Mouse (Mus musculus) intestine, embryonic 15.5 days (tissue): ENCODE data around the gene Tmem115. TPM values are rescaled to one million over a fixed set of nuclear protein-coding genes. Genes with fewer than 3 reads are reported as not detected.
A peak's percentile ranks its signal among the peaks of the same experiment; 100 is the strongest.

Experiments used
- ATAC-seq: fragments of 200-750 bp; cut with Nextera tagmentation; 2 replicates; pipeline ENCODE4 v1.8.0; 2017; ENCODE audit warnings: moderate TSS enrichment, moderate library complexity
- H3K27ac ChIP-seq: fragments of 300-500 bp; sonication (generic); 2 replicates; pipeline ENCODE4 v1.5.1; 2015; ENCODE audit warnings: mild to moderate bottlenecking, inconsistent platforms
- H3K27me3 ChIP-seq: fragments of 300-500 bp; sonication (generic); replicated peaks from 2 replicates; pipeline ENCODE4 v1.6.1; 2015; ENCODE audit warnings: inconsistent platforms
- H3K36me3 ChIP-seq: fragments of 300-500 bp; sonication (generic); 2 replicates; pipeline ENCODE4 v1.6.1; 2015; ENCODE audit warnings: inconsistent platforms
- H3K4me1 ChIP-seq: fragments of 300-500 bp; sonication (generic); replicated peaks from 2 replicates; pipeline ENCODE4 v1.6.1; 2015; ENCODE audit warnings: inconsistent platforms
- H3K4me2 ChIP-seq: fragments of 300-500 bp; sonication (generic); replicated peaks from 2 replicates; pipeline ENCODE4 v1.6.1; 2015; ENCODE audit warnings: mild to moderate bottlenecking, inconsistent platforms
- H3K4me3 ChIP-seq: fragments of 300-500 bp; sonication (generic); replicated peaks from 2 replicates; pipeline ENCODE4 v1.5.1; 2015; ENCODE audit warnings: inconsistent platforms
- H3K9ac ChIP-seq: fragments of 300-500 bp; sonication (generic); 2 replicates; pipeline ENCODE4 v1.6.1; 2015; ENCODE audit warnings: inconsistent platforms
- H3K9me3 ChIP-seq: fragments of 300-500 bp; sonication (generic); 2 replicates; pipeline ENCODE4 v1.6.1; 2016; ENCODE audit warnings: inconsistent platforms
- WGBS: fragments of 180-500 bp; shearing (Covaris S2); methylation state at CpG from one replicate; pipeline ENCODE4 v1.1.7; 2015; 5-methylcytosine and 5-hydroxymethylcytosine counted together
- polyA plus RNA-seq: library from polyadenylated mRNA; unstranded; fragments of >200 nt; fragmentation: Nextera tagmentation; extraction: Ambion mirVana; gene quantifications from 2 replicates; pipeline ENCODE4 v1.2.1, GENCODE M21; 2015

The Tmem115 gene
- 42.2 and 43.0 TPM in 2 replicates for polyA plus RNA-seq

DNA sequence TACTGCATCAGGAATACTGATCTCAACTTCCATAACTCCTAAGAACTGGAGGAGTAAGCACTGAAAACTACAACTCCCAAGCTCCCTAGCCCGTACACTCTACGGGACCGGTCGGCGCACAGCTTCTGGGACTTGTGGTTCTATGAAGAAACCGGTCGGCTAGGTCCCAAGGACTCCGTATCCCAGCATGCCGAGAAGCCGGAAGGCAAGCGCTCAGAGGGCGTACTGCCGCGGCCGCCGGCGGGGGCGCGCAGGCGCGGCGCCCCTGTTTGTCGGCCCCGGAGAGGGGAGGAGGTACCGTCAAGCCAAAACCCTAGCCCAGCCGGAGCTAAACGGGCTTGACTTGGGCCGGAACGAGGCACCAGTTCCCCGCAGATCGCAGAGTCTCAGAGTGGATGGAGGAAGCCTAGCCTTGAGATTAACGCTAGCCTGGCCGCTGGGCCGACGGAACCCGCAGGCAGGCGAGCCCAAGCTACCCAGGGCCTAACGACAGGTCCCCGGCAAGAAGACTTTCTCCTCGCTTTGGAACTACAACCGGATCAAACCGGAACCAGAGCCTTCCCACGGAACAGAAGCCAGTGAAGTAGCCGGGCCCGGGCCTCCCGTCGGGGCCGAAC is at the start of gene Tmem115:
TSS of gene Tmem115 (plus strand) at position 155 of the 617 bp plus-strand sequence.
- H3K9ac ChIP-seq = peak within 1 kb of the TSS; percentile 79
- no peaks in the 10 kb centered on the region for H3K9me3 ChIP-seq
- peaks cover 21% of the 10 kb centered on the region for H3K4me1 ChIP-seq
- peak within 1 kb of the TSS; percentile 76 for H3K4me3 ChIP-seq
- H3K36me3 ChIP-seq = peaks cover 10% of the 10 kb centered on the region; the same call in 1 of the 2 replicates
- ATAC-seq = peak; percentile 98
- WGBS = under 1% methylated on average over 48 of the region's 48 CpGs
- no peaks in the 10 kb centered on the region for H3K27me3 ChIP-seq
- peak within 1 kb of the TSS; percentile 79 for H3K27ac ChIP-seq
- peak within 1 kb of the TSS; percentile 92 for H3K4me2 ChIP-seq

DNA sequence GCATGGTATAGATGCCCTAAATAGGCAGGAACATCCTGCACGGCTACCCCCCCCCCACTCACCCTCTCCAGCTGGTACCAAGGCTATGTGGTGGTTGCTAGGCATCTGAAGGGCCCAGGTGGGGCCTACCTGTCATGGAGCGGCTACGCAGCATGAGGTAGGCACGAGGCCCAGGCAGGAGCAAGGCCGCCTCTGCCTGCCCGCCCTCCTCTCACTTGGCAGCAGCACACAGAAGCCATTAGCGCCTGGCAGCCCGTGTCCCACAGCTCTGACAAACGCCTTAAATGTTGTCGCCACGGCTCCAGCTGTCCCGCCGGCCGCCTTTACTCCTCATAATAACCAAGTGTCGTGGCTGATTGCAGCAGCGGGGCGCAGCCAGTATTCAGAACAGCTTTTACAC is 49.4 kb upstream of the Tmem115 start:
- Histone ChIP-seq H3K27me3 (peaks cover 5% of the 10 kb centered on the region; the same call in 1 of the 2 replicates), H3K27ac (no peak overlapping the region), H3K9ac (no peak overlapping the region), H3K36me3 (no peaks in the 10 kb centered on the region), H3K4me3 (no peak overlapping the region), H3K4me2 (no peak overlapping the region), H3K4me1 (no peaks in the 10 kb centered on the region), H3K9me3 (no peaks in the 10 kb centered on the region)
- ATAC-seq = no peak
- 81% methylated on average over 17 of the region's 17 CpGs for WGBS

DNA sequence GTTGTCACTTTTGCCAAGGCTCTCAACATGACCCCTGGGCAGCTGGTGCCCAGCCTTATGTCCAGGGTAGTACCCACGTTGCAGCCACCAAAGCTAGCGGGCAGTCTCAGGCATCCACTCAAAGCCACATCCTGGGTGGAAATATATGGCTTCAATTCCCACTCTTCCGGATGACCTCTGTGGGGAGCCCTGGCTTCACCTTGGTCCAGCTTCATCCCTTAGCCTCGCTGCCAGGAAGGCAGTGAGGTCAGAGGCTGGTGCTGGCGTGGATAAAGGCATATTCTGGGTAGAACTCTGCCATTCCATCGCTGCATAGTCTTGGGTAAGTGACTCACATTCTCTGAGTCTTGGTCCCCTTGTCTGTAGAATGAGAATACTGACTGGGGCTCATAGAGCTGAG is 49.0 kb upstream of the Tmem115 start:
- Histone ChIP-seq H3K27me3 (peaks cover 5% of the 10 kb centered on the region; the same call in 1 of the 2 replicates), H3K9me3 (no peaks in the 10 kb centered on the region), H3K36me3 (no peaks in the 10 kb centered on the region), H3K4me1 (no peaks in the 10 kb centered on the region), H3K4me3 (no peak overlapping the region), H3K4me2 (no peak overlapping the region), H3K27ac (no peak overlapping the region), H3K9ac (no peak overlapping the region)
- WGBS = 80% methylated on average over 6 of the region's 6 CpGs
- no peak for ATAC-seq

DNA sequence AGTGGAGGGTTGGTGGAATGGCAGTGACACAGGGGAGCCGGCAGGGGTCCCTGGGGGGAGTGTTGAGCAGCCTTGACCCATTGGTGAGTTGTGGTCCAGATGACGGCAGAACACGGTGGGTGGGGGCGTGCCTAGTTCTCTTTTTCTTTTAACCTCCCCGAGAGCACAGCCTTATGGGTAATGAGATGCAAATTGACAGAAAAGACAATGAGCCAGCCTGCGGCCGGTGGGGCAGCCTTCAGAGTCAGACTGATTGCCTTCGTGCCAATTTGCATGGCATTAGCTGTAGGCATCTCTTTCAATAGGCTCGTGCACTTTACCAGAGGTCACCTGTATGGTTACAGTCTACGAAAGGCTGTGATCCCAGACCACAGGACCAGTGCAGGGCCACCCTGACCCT is 47.7 kb upstream of the Tmem115 start:
- no peak overlapping the region for H3K9ac ChIP-seq
- no peaks in the 10 kb centered on the region for H3K36me3 ChIP-seq
- no peak overlapping the region for H3K4me2 ChIP-seq
- H3K27me3 ChIP-seq = no peaks in the 10 kb centered on the region
- no peak for ATAC-seq
- WGBS = 68% methylated on average over 10 of the region's 10 CpGs
- no peaks in the 10 kb centered on the region for H3K4me1 ChIP-seq
- no peak overlapping the region for H3K27ac ChIP-seq
- no peak overlapping the region for H3K4me3 ChIP-seq
- no peaks in the 10 kb centered on the region for H3K9me3 ChIP-seq

DNA sequence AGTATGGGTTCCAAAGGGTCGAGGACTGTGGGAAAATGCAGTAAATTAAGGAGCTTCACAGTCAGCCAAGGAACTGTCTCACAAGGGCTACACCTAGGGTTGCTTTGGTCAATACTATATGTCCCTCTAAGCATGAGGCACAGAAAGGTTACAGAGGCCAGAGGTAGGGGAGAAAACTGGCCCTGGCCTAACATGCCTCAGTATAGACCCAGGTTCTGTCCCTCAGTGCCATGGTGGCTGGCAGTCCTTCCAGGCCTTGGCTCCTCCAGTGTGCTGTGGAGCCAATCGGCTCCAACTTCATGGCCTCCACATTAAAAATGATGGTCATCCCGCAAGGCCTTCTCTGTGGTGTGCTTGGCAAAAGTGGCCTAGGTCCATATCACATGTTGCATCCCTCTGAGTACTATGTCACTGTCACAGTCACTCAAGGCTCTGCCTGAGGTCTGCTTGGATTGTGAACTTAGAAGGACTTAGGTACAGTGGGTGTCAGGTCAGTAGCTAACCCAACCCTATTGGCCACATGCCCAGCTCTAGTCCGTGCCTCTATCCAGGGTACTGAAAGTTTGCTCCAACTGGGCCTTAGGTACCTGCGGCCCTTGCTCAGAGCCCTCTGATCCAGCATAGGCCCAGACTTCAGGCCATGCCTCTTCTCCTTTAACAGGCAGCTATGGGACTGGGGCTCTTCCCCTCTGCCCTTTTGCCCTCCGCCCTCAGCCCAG is 47.1 kb upstream of the Tmem115 start:
- Histone ChIP-seq H3K9me3 (no peaks in the 10 kb centered on the region), H3K36me3 (no peaks in the 10 kb centered on the region), H3K27me3 (no peaks in the 10 kb centered on the region), H3K9ac (no peak overlapping the region), H3K27ac (no peak overlapping the region), H3K4me1 (no peaks in the 10 kb centered on the region), H3K4me2 (no peak overlapping the region), H3K4me3 (no peak overlapping the region)
- ATAC-seq = peak; percentile 53; the same call in 1 of the 2 replicates
- WGBS = 65% methylated on average over 6 of the region's 6 CpGs

DNA sequence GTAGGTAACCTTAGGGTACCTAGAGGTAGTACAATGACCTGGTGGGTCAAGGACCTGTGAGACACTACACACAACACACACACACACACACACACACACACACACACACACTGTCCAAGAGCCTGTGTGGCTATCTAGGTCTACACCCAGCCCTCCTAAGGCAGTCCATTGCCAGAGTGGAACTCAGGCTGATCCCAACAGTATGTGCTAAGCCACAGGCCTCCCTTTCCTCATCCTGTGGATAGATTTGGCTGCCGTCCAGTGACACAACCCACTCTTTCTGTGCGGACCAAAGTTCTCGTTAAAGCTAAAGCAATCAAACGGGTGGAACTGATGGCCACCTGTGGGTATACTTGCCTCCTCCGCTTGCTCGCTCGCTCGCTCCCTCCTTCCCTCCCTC is 43.6 kb upstream of the Tmem115 start:
- Histone ChIP-seq H3K4me2 (no peak overlapping the region), H3K9me3 (no peaks in the 10 kb centered on the region), H3K4me3 (no peak overlapping the region), H3K27me3 (no peaks in the 10 kb centered on the region), H3K9ac (no peak overlapping the region), H3K4me1 (no peaks in the 10 kb centered on the region), H3K36me3 (no peaks in the 10 kb centered on the region), H3K27ac (no peak overlapping the region)
- ATAC-seq = no peak
- WGBS = 68% methylated on average over 8 of the region's 8 CpGs

DNA sequence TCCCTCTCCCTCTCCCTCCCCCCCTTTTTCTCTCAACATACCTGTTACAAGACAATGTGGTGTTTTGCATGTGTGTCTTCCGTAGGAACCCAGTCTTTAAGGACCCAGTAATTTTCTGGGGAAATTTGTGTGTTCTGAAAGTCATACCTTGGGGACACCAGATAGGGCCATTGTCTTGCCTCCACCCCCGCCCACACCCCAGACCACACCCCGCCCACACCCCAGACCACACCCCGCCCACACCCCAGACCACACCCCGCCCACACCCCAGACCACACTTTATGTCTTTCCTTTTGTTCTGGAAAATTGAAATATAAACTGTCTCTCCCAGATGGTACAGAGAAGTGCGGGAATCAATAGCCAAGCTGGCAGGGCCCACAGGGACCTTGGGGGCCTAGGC is 43.1 kb upstream of the Tmem115 start:
- Histone ChIP-seq H3K9ac (no peak overlapping the region), H3K4me1 (no peaks in the 10 kb centered on the region), H3K4me2 (no peak overlapping the region), H3K4me3 (no peak overlapping the region), H3K27ac (no peak overlapping the region), H3K9me3 (no peaks in the 10 kb centered on the region), H3K36me3 (no peaks in the 10 kb centered on the region), H3K27me3 (no peaks in the 10 kb centered on the region)
- no peak for ATAC-seq
- 56% methylated on average over 6 of the region's 6 CpGs for WGBS

DNA sequence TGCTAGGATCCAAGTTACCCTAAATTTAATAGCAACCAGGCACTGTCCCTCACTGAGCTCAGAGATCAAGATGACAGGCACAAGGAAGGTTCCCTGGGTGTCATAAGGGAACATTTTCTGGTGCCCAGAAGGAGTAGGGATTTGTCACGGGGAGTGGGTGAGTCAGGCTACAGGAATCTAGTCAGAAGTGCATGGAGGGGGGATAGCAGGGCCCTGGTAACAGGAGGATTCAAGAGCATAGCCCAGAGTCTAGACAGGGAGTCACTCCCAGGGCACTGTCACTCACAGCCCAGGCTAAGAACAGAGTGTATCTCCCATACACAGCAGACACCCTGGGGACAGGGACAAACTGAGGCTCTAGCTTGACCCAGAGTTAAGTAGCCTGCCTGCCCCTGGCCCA is 40.2 kb upstream of the Tmem115 start:
- H3K27ac ChIP-seq = no peak overlapping the region
- H3K36me3 ChIP-seq = no peaks in the 10 kb centered on the region
- H3K9ac ChIP-seq = no peak overlapping the region
- H3K4me3 ChIP-seq = no peak overlapping the region
- no peaks in the 10 kb centered on the region for H3K9me3 ChIP-seq
- no peak for ATAC-seq
- H3K4me2 ChIP-seq = no peak overlapping the region
- WGBS = 32% methylated on average over 1 of the region's 1 CpGs
- H3K27me3 ChIP-seq = no peaks in the 10 kb centered on the region
- H3K4me1 ChIP-seq = no peaks in the 10 kb centered on the region

DNA sequence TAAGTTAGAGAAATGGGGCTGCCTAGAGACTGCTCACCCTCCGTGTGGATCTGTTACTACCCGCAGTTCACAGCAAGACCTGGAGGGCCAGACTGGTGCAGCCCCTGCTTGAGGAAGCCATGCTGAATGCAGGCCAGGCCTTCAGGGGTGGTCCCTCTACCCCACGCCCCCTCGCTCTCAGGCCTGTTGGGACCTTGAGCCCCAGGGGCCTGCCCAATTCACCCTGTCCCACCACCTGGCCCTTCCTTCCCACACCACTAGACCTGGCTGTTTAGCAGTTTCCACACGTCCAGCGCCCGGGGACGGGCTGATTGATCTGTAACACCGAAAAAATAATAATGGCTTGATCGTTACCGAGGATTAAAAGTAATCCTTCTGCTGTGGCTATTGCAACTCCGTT is 39.5 kb upstream of the Tmem115 start:
- no peak for ATAC-seq
- no peak overlapping the region for H3K4me3 ChIP-seq
- no peaks in the 10 kb centered on the region for H3K27me3 ChIP-seq
- H3K9ac ChIP-seq = no peak overlapping the region
- 83% methylated on average over 12 of the region's 12 CpGs for WGBS
- no peaks in the 10 kb centered on the region for H3K9me3 ChIP-seq
- H3K4me1 ChIP-seq = no peaks in the 10 kb centered on the region
- no peaks in the 10 kb centered on the region for H3K36me3 ChIP-seq
- no peak overlapping the region for H3K27ac ChIP-seq
- H3K4me2 ChIP-seq = no peak overlapping the region

DNA sequence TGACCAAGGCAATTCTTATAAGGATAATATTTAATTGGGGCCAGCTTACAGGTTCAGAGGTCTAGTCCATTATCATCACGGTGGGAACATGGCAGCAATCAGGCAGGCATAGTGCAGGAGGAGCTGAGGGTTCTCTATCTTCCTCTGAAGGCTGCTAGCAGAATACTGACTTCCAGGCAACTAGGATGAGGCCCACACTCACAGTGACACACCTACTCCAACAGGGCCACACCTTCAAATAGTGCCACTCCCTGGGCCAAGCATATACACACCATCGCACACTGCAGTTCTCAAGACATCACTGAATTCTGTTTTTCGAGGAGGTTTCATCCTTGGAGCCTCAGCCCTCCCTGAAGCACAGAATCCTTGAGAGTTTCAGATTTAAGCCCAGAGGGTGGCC is 37.4 kb upstream of the Tmem115 start:
- Histone ChIP-seq H3K27ac (no peak overlapping the region), H3K4me3 (no peak overlapping the region), H3K4me2 (no peak overlapping the region), H3K27me3 (no peaks in the 10 kb centered on the region), H3K36me3 (no peaks in the 10 kb centered on the region), H3K9me3 (no peaks in the 10 kb centered on the region), H3K9ac (no peak overlapping the region), H3K4me1 (no peaks in the 10 kb centered on the region)
- no peak for ATAC-seq
- WGBS = 72% methylated on average over 3 of the region's 3 CpGs

DNA sequence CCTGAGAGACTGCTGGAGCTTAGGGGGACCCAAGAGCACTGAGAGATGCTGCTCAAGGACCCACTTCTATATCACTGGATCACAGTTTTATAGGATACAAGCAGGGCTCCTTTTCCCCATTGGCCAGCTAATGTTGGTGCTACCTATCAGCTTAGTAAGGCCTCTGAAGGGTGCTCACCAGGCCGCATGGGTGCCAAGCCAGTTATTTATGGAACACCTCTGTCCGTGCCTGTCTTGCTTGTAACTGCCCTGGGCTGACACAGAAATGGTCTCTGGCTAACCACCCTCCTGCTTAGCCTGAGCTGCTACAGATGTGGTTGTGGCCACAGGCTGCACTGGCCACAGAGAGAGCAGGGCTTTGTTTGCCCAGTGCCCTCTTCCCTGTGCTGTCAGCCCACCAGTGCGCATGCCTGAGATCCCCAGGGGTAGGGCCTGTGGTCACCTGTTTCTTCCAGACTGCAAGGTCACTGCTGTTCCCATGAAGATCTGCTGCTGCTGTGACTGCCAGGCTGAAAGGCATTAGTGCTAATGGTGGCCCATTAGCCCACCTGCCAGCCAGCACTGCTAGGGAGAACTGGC is 32.9 kb upstream of the Tmem115 start:
- no peaks in the 10 kb centered on the region for H3K4me1 ChIP-seq
- H3K36me3 ChIP-seq = no peaks in the 10 kb centered on the region
- no peak for ATAC-seq
- no peak overlapping the region for H3K27ac ChIP-seq
- H3K4me2 ChIP-seq = no peak overlapping the region
- H3K4me3 ChIP-seq = no peak overlapping the region
- H3K9ac ChIP-seq = no peak overlapping the region
- no peaks in the 10 kb centered on the region for H3K9me3 ChIP-seq
- 73% methylated on average over 3 of the region's 3 CpGs for WGBS
- no peaks in the 10 kb centered on the region; the same call in 1 of the 2 replicates for H3K27me3 ChIP-seq

DNA sequence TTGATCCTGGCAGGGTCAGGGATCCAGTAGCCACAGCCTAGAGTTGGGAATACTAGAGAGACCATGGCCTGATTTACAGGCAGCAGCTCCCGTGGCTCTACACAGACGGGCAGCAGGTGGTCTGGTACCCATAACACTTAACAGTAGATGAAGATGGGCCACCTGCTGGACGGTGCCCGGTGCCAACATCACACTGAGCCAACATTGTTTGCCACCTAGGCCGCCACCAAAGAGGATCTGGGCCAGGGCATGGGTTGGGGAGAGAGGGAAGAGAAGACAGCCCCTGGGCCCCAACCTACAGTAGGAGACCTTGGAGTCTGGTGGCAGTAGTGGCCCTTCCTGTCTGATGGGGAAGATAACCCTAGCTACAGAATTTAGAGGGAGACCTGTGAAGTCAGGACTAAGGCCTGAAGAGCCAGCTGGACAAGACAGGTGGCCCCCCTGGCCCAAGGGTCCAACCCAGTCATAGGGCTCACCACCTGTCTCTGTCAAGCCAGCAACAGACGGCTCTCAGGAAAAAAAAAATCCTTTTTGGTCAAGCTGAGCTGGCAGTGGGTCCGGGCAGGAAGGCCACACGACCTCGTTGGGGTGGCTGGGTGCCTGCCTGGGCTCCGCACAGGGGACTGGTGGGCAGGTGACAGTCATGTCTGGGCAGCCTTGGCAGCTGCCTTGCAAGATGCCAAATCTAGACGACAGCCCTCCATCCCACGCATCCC is 31.5 kb upstream of the Tmem115 start:
- H3K36me3 ChIP-seq = no peaks in the 10 kb centered on the region
- H3K27ac ChIP-seq = no peak overlapping the region
- WGBS = 82% methylated on average over 12 of the region's 12 CpGs
- H3K27me3 ChIP-seq = no peaks in the 10 kb centered on the region; the same call in 1 of the 2 replicates
- ATAC-seq = no peak
- no peaks in the 10 kb centered on the region for H3K4me1 ChIP-seq
- H3K4me2 ChIP-seq = no peak overlapping the region
- H3K9ac ChIP-seq = no peak overlapping the region
- H3K9me3 ChIP-seq = no peaks in the 10 kb centered on the region
- no peak overlapping the region for H3K4me3 ChIP-seq
